Mouse (Mus musculus): ENCODE data around the gene Grap. TPM values are rescaled to one million over a fixed set of nuclear protein-coding genes. Genes with fewer than 3 reads are reported as not detected.

Grap gene
- total RNA-seq, 2 experiments from 2014 or later: 7.4 to 8.2 TPM

DNA sequence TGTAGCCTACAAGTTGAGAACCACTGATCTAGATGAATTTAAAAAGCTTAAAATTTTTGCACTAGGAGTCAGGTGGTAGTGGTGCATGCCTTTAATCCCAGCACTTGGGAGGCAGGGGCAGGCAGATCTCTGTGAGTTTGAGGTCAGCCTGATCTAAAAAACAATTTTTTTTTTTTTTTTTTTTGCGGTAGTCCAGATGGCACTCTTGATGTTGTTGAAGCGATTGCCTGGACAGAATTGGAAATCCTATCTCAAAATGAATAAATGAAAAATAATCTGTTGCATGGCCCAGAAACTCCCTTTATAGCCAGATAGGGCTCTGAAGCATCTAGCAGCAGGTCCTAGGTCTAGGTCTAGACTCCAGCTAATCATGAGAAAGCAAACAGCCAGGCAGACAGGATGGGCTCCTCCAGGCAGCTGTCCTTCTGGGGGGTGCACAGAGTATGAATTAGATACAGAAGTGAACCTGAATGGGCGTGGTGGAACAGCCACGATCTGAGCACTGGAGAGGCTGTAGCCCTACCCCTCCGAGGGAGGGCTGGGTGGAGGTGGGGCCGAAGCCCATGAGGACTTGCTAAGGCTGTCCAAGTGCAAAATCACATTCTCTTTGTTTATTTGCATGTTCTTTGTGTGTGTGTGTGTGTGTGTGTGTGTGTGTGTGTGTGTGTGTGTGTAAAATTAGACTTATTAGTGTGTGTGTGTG lies 3.2 kb downstream of the Grap start:
- no peak for DNase-seq (ENCODE audit: low spot score in 2 of 2)

GRCm38 (mm10) chr11:61657432-61657831 lies 4.4 kb downstream of the Grap start:
- DNase-seq (ENCODE audit: low spot score in 2 of 2): no peak

- no peak for DNase-seq (ENCODE audit: low spot score in 2 of 2)
Measured at GRCm38 (mm10) chr11:61658360-61658922, 5.4 kb downstream of the Grap start.

DNA sequence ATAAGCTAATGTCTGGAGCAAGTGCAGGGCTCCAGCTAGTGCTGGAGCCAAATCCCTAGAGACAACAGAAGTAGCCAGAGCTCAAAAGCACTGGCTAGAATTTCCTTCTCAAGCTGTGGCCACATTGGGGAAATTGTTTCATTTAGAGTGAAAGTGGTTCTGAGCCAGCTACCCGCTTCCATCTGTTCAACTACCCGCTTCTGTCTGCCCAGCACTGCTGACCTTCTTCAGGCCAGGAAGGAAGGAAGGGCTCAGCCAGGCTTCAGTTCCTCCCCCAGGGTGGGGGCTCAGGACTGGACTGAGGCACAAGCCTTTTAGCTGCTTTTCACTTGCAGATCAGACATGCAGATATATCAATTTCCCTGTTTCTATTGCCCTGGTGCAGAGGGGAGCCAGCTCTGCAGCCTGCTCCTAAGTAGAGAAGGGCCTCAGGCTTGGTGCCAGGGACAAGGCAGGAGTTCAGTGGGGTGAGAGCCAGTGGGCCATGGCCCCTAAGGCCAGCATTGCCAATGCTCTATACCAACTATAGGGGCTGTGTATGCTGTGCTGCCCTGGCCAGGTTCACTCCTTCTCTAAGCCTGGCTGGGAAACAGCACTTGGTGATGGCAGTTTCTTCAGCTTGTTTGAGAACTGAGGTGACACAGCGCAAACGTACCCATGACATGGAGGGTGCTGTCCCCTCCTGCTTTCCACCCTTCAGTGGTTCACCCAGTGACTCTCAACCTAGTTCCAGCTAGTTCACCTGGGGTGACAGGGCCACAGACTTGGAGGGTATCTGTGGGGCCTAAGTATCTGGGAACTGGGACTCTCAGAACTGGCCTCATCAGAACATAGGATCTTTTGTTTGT lies 6.2 kb downstream of the Grap start:
- DNase-seq (ENCODE audit: low spot score in 2 of 2): no peak

DNA sequence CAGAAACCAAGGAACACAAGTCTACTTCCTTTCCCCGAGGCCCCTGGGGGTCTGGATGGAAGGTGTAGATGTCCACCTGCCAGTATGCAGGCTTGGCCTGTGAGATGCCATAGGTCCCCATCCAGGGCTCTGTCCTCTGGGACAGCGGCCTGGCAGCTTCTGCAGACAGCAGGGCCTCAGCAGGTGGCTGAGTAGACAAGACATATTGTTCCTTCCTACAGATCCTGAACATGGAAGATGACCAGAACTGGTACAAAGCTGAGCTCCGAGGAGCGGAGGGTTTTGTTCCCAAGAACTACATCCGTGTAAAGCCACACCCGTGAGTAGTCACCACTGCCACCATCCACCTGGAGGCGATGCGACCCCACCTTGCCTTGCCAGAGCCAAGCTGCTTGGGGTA lies 6.9 kb downstream of the Grap start:
- no peak for DNase-seq (ENCODE audit: low spot score in 2 of 2)

DNA sequence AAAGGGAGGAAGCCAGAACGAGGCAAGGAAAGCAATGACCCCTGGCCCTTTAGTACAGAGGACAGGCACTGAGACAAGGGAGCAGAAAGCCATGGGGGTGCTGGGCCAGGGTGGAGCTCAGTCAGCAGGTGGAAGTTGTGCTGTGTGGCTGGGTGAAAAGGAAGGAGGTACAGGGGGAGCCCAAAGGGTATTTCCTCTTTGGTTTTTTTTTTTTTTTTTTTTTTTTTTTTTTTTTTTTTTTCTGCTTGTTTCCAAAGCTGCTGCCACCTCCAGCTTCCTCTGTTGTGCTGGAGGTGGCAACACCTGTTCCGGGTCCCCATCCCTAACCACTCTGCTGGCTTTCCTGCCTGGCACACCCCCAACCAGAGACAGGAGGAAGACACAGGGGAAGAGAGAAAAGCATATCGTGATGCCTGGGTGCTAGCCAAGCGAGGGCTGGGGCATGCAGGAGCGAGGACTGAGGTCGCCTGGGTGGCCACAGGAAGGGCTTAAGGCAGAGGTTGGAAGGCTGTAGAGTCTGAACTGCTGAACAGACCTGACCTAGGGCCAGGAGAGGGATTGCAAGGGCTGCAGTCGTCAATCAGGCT lies 7.8 kb downstream of the Grap start:
- DNase-seq (ENCODE audit: low spot score in 2 of 2): no peak

- DNase-seq (ENCODE audit: low spot score in 2 of 2): no peak
Measured at GRCm38 (mm10) chr11:61662189-61662588, 9.1 kb downstream of the Grap start.

DNA sequence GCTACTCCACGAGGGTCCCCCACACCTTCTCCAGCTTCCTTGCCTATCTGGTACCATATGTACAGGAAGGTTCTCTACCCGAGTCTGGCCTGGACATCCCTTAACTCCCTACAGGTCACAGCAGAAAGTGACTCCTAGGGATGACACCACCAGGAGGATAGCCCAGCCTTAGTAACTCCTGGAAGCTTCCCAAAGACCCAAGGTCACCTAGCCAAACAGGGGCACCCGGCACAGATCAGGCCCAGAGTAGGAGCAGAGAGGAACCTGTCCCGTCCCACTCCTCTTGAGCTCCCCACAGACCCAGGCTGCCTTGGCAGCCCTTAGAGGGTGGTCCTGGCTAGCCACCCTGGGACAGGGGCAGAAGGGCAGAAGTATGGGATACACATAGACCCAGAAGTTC lies 12.3 kb downstream of the Grap start:
- peak in 1 of 2 experiments; percentile 41 for DNase-seq (ENCODE audit: low spot score in 2 of 2)

DNA sequence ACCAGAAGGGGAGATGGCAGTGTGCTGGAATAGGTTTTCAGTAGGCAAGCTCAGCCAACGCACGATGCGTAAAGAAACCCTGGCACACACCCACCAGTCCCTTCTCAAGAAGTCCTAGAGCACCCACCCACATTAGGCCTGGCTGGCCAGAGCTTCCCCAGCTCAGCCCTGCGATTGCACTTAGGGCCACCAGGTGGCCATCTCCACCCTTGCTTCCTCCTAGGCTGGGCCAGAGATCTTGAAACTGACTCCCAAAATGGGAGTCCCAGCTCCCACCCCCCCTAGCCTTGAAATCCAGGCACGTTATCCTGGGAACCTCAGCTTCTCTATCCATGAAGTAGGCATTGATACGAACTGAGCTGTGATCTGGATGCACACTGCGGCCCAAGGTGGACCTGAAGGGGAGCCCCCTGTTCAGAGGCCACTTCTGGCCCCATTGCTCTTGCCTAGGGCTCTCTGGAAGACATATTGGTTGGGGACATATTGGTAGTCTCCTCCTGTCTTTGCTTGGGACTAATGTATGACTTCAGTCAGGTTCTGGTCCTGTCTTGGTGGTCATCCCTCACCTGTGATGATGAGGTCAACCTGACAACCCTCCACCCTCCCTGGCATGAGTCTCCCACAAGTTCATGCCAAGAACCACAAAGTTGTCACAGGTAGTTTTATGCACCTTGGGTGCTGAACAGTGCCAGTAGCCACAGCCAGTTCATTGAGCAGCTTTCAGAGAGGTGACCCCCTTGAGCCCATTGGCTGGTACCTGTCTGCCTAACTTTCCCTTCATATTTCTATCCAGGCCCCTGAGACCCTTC lies 13.1 kb downstream of the Grap start:
- peak; percentile 47 to 54 for DNase-seq (ENCODE audit: low spot score in 2 of 2)

DNA sequence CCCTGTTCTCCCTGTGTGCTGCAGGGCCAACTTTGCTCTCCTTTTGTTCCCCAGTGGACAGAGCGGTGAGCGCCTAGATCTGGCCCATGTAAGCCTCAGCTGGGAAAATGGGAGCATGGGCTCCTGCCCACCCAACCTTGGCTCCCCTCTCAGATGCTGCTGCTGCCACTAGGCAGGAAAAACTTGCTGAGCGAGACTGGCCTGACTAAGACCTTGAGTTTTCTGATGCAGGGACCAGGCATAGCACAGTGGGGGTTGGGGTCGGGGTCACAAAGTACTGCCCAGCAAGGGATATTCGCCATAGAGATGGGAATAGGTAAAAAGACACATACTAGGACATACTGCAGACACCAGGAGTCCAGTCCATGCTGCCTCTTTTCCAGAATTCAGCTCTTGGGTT lies 14.2 kb downstream of the Grap start:
- no peak for DNase-seq (ENCODE audit: low spot score in 2 of 2)

DNA sequence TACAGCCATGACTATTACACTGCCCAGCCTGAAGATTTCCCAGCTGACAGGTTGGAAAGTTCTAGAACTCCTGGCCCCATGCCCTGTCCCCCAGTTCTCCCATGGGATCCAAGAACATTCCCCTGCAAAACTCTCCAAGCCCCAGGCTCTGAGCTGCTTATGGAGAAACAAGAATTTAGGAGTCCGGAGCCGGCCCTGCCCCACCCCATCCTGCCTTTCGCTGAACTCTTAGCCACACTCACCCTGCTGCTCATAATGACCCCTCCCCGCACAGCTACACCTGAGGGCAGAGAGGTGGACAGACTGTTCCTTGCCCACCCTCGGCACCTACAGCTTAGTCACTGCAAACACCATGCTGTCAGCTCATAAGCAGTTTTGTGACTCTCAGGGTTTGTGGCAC lies 14.7 kb downstream of the Grap start:
- DNase-seq (ENCODE audit: low spot score in 2 of 2): no peak

GRCm38 (mm10) chr11:61669492-61670490 lies 16.7 kb downstream of the Grap start:
- DNase-seq (ENCODE audit: low spot score in 2 of 2): no peak

- no peak for DNase-seq (ENCODE audit: low spot score in 2 of 2)
Measured at GRCm38 (mm10) chr11:61671781-61672383, 18.8 kb downstream of the Grap start.

- peak; percentile 40 to 47 for DNase-seq (ENCODE audit: low spot score in 2 of 2)
Measured at GRCm38 (mm10) chr11:61673686-61674085, 20.6 kb downstream of the Grap start.

DNA sequence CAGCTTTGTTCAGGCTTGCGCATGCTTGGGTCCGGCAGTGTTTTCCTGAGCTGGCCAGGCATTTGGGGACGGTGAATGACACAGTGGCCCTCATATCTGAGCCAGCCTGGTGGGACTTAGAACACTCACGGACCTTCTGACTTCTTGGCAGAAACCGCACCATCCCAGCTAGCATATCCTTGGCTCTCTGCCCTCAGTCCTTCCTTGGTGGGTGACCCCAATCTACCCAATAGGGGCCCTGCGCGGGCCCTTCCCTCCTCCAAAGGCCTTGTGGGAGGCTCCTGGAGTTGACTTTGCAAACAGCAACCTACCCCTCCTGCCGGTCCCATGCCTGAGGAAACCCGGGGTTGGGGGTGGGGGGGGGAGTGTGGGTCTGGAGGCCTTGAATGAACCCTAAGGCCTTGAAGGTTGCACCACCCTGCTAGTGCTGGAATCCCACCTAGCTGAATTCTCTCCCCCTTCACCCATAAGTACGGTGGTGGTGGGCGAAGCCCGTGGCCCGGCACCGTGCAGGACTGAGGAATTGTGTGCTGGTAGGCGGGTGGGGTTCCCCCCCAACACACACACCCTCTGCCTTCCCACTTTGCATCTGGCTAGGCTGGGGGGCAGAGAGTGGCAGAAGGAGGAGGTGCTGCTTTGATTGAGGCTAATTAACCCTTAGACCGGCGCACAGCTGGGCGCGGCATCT lies 21.2 kb downstream of the Grap start:
- DNase-seq (ENCODE audit: low spot score in 2 of 2): no peak

DNA sequence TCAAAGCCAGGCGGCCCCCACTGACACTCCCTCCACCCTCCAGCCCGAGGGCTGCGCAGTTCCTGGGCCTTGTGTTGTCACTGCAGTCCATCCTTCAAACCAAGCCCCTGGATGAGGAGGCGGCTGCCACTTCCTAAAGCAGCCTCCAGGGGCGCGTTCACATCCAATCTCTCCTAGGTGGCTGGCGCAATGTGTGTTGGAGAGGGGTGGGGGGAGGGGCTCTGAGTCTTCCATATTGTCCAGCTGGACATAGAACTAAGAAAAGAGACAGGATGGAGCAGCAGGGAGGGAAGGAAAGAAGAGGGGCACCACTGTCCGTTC lies 21.7 kb downstream of the Grap start:
- DNase-seq (ENCODE audit: low spot score in 2 of 2): no peak

GRCm38 (mm10) chr11:61675332-61675731 lies 22.3 kb downstream of the Grap start:
- DNase-seq (ENCODE audit: low spot score in 2 of 2): no peak

GRCm38 (mm10) chr11:61676216-61676854 lies 23.3 kb downstream of the Grap start:
- DNase-seq (ENCODE audit: low spot score in 2 of 2): no peak

Data from adrenal gland, adult 18-20 months (tissue).